Mouse (Mus musculus): Measurements from ENCODE around the gene Il9r. TPM values are rescaled to one million over a fixed set of nuclear protein-coding genes. Genes with fewer than 3 reads are reported as not detected.

The Il9r gene
- polyA plus RNA-seq, 1 experiment from 2014 or later, result not detected

GRCm38 (mm10) chr11:32237411-32237795, 37.3 kb upstream of the Il9r start:
- ATAC-seq (ENCODE audit: low FRiP score, low TSS enrichment), result no peak
- Histone ChIP-seq H3K27ac (ENCODE audit: low read length) (no peak overlapping the region), H3K4me3 (ENCODE audit: low read length) (no peak overlapping the region), H3K27me3 (ENCODE audit: insufficient read depth, low read length) (no peaks in the 10 kb centered on the region), H3K9ac (replicated peaks; ENCODE audit: low read length) (no peak overlapping the region), H3K4me2 (replicated peaks; ENCODE audit: low read depth, low read length) (no peak overlapping the region), H3K9me3 (ENCODE audit: low read length) (no peaks in the 10 kb centered on the region), H3K36me3 (ENCODE audit: insufficient read depth, low read length) (peaks cover 37% of the 10 kb centered on the region), H3K4me1 (ENCODE audit: insufficient read depth, low read length) (peaks cover 13% of the 10 kb centered on the region)
- 92% methylated on average over 3 of the region's 3 CpGs for WGBS

- Histone ChIP-seq H3K27me3 (ENCODE audit: insufficient read depth, low read length) (no peaks in the 10 kb centered on the region), H3K9me3 (ENCODE audit: low read length) (no peaks in the 10 kb centered on the region), H3K4me3 (ENCODE audit: low read length) (no peak overlapping the region), H3K4me1 (ENCODE audit: insufficient read depth, low read length) (peaks cover 13% of the 10 kb centered on the region), H3K27ac (ENCODE audit: low read length) (no peak overlapping the region), H3K9ac (replicated peaks; ENCODE audit: low read length) (no peak overlapping the region), H3K4me2 (replicated peaks; ENCODE audit: low read depth, low read length) (no peak overlapping the region), H3K36me3 (ENCODE audit: insufficient read depth, low read length) (peaks cover 39% of the 10 kb centered on the region)
- no peak for ATAC-seq (ENCODE audit: low FRiP score, low TSS enrichment)
- 57% methylated on average over 9 of the region's 9 CpGs for WGBS
These were observed 36.8 kb upstream of the Il9r start for GRCm38 (mm10) chr11:32236712-32237410.

- ATAC-seq (ENCODE audit: low FRiP score, low TSS enrichment), result no peak
- Histone ChIP-seq H3K27ac (ENCODE audit: low read length) (peak overlapping the region; percentile 29; the same call in 1 of the 2 replicates), H3K9ac (replicated peaks; ENCODE audit: low read length) (no peak overlapping the region), H3K27me3 (ENCODE audit: insufficient read depth, low read length) (no peaks in the 10 kb centered on the region), H3K4me1 (ENCODE audit: insufficient read depth, low read length) (peaks cover 13% of the 10 kb centered on the region), H3K36me3 (ENCODE audit: insufficient read depth, low read length) (peaks cover 42% of the 10 kb centered on the region), H3K4me3 (ENCODE audit: low read length) (no peak overlapping the region), H3K9me3 (ENCODE audit: low read length) (no peaks in the 10 kb centered on the region), H3K4me2 (replicated peaks; ENCODE audit: low read depth, low read length) (no peak overlapping the region)
- 69% methylated on average over 2 of the region's 2 CpGs for WGBS
These were observed 36.1 kb upstream of the Il9r start for GRCm38 (mm10) chr11:32236132-32236531.

GRCm38 (mm10) chr11:32235646-32236045, 35.6 kb upstream of the Il9r start:
- Histone ChIP-seq H3K9ac (replicated peaks; ENCODE audit: low read length) (no peak overlapping the region), H3K27ac (ENCODE audit: low read length) (peak overlapping the region; percentile 59), H3K4me1 (ENCODE audit: insufficient read depth, low read length) (peaks cover 13% of the 10 kb centered on the region), H3K4me3 (ENCODE audit: low read length) (no peak overlapping the region), H3K9me3 (ENCODE audit: low read length) (no peaks in the 10 kb centered on the region), H3K4me2 (replicated peaks; ENCODE audit: low read depth, low read length) (no peak overlapping the region), H3K27me3 (ENCODE audit: insufficient read depth, low read length) (no peaks in the 10 kb centered on the region), H3K36me3 (ENCODE audit: insufficient read depth, low read length) (peaks cover 45% of the 10 kb centered on the region)
- WGBS, result 59% methylated on average over 3 of the region's 3 CpGs
- ATAC-seq (ENCODE audit: low FRiP score, low TSS enrichment), result no peak

GRCm38 (mm10) chr11:32234816-32235485, 34.9 kb upstream of the Il9r start:
- Histone ChIP-seq H3K27ac (ENCODE audit: low read length) (peak overlapping the region; percentile 59; the same call in 1 of the 2 replicates), H3K27me3 (ENCODE audit: insufficient read depth, low read length) (no peaks in the 10 kb centered on the region), H3K36me3 (ENCODE audit: insufficient read depth, low read length) (peaks cover 44% of the 10 kb centered on the region), H3K4me1 (ENCODE audit: insufficient read depth, low read length) (peaks cover 13% of the 10 kb centered on the region), H3K9ac (replicated peaks; ENCODE audit: low read length) (no peak overlapping the region), H3K4me2 (replicated peaks; ENCODE audit: low read depth, low read length) (no peak overlapping the region), H3K4me3 (ENCODE audit: low read length) (no peak overlapping the region), H3K9me3 (ENCODE audit: low read length) (no peaks in the 10 kb centered on the region)
- no peak for ATAC-seq (ENCODE audit: low FRiP score, low TSS enrichment)
- WGBS, result 81% methylated on average over 6 of the region's 6 CpGs

GRCm38 (mm10) chr11:32233895-32234294, 33.8 kb upstream of the Il9r start:
- no peak overlapping the region for H3K4me2 ChIP-seq (replicated peaks; ENCODE audit: low read depth, low read length)
- 97% methylated on average over 3 of the region's 3 CpGs for WGBS
- peaks cover 44% of the 10 kb centered on the region for H3K36me3 ChIP-seq (ENCODE audit: insufficient read depth, low read length)
- no peaks in the 10 kb centered on the region for H3K9me3 ChIP-seq (ENCODE audit: low read length)
- peaks cover 13% of the 10 kb centered on the region for H3K4me1 ChIP-seq (ENCODE audit: insufficient read depth, low read length)
- H3K27ac ChIP-seq (ENCODE audit: low read length), result no peak overlapping the region
- H3K4me3 ChIP-seq (ENCODE audit: low read length), result no peak overlapping the region
- no peaks in the 10 kb centered on the region for H3K27me3 ChIP-seq (ENCODE audit: insufficient read depth, low read length)
- no peak overlapping the region for H3K9ac ChIP-seq (replicated peaks; ENCODE audit: low read length)
- no peak for ATAC-seq (ENCODE audit: low FRiP score, low TSS enrichment)

- Histone ChIP-seq H3K36me3 (ENCODE audit: insufficient read depth, low read length) (peaks cover 50% of the 10 kb centered on the region), H3K4me3 (ENCODE audit: low read length) (no peak overlapping the region), H3K4me1 (ENCODE audit: insufficient read depth, low read length) (peaks cover 16% of the 10 kb centered on the region), H3K4me2 (replicated peaks; ENCODE audit: low read depth, low read length) (no peak overlapping the region), H3K9me3 (ENCODE audit: low read length) (no peaks in the 10 kb centered on the region), H3K27me3 (ENCODE audit: insufficient read depth, low read length) (no peaks in the 10 kb centered on the region), H3K27ac (ENCODE audit: low read length) (no peak overlapping the region), H3K9ac (replicated peaks; ENCODE audit: low read length) (no peak overlapping the region)
- WGBS, result 71% methylated on average over 10 of the region's 10 CpGs
- ATAC-seq (ENCODE audit: low FRiP score, low TSS enrichment), result peak; percentile 52
These were observed 32.8 kb upstream of the Il9r start for GRCm38 (mm10) chr11:32232848-32233247.

GRCm38 (mm10) chr11:32231125-32231524, 31.0 kb upstream of the Il9r start:
- H3K36me3 ChIP-seq (ENCODE audit: insufficient read depth, low read length), result peaks cover 50% of the 10 kb centered on the region
- peaks cover 23% of the 10 kb centered on the region for H3K4me1 ChIP-seq (ENCODE audit: insufficient read depth, low read length)
- H3K27ac ChIP-seq (ENCODE audit: low read length), result no peak overlapping the region
- H3K4me3 ChIP-seq (ENCODE audit: low read length), result no peak overlapping the region
- no peak for ATAC-seq (ENCODE audit: low FRiP score, low TSS enrichment)
- no peaks in the 10 kb centered on the region for H3K27me3 ChIP-seq (ENCODE audit: insufficient read depth, low read length)
- 93% methylated on average over 2 of the region's 2 CpGs for WGBS
- no peak overlapping the region for H3K4me2 ChIP-seq (replicated peaks; ENCODE audit: low read depth, low read length)
- no peak overlapping the region for H3K9ac ChIP-seq (replicated peaks; ENCODE audit: low read length)
- H3K9me3 ChIP-seq (ENCODE audit: low read length), result no peaks in the 10 kb centered on the region

- H3K27ac ChIP-seq (ENCODE audit: low read length), result no peak overlapping the region
- ATAC-seq (ENCODE audit: low FRiP score, low TSS enrichment), result no peak
- H3K27me3 ChIP-seq (ENCODE audit: insufficient read depth, low read length), result no peaks in the 10 kb centered on the region
- H3K4me2 ChIP-seq (replicated peaks; ENCODE audit: low read depth, low read length), result no peak overlapping the region
- WGBS, result 91% methylated on average over 4 of the region's 4 CpGs
- H3K4me1 ChIP-seq (ENCODE audit: insufficient read depth, low read length), result peaks cover 26% of the 10 kb centered on the region
- peaks cover 50% of the 10 kb centered on the region for H3K36me3 ChIP-seq (ENCODE audit: insufficient read depth, low read length)
- no peak overlapping the region for H3K4me3 ChIP-seq (ENCODE audit: low read length)
- no peaks in the 10 kb centered on the region for H3K9me3 ChIP-seq (ENCODE audit: low read length)
- H3K9ac ChIP-seq (replicated peaks; ENCODE audit: low read length), result no peak overlapping the region
These were observed 30.1 kb upstream of the Il9r start for GRCm38 (mm10) chr11:32230220-32230619.

GRCm38 (mm10) chr11:32228292-32228845, 28.3 kb upstream of the Il9r start:
- ATAC-seq (ENCODE audit: low FRiP score, low TSS enrichment), result no peak
- Histone ChIP-seq H3K27ac (ENCODE audit: low read length) (no peak overlapping the region), H3K4me2 (replicated peaks; ENCODE audit: low read depth, low read length) (no peak overlapping the region), H3K9ac (replicated peaks; ENCODE audit: low read length) (no peak overlapping the region), H3K27me3 (ENCODE audit: insufficient read depth, low read length) (no peaks in the 10 kb centered on the region), H3K9me3 (ENCODE audit: low read length) (no peaks in the 10 kb centered on the region), H3K36me3 (ENCODE audit: insufficient read depth, low read length) (peaks cover 33% of the 10 kb centered on the region), H3K4me1 (ENCODE audit: insufficient read depth, low read length) (peaks cover 37% of the 10 kb centered on the region), H3K4me3 (ENCODE audit: low read length) (no peak overlapping the region)
- WGBS, result 91% methylated on average over 3 of the region's 3 CpGs
